Mouse (Mus musculus): ENCODE data around the gene Il12b.

Gene Il12b

GRCm38 (mm10) chr11:44399763-44400162 is at the start of gene Il12b:
Gene Il12b, plus strand, starts transcription at chr11:44400063.
- peak; percentile 29 for DNase-seq (ENCODE audit: low read depth, low spot score)

DNA sequence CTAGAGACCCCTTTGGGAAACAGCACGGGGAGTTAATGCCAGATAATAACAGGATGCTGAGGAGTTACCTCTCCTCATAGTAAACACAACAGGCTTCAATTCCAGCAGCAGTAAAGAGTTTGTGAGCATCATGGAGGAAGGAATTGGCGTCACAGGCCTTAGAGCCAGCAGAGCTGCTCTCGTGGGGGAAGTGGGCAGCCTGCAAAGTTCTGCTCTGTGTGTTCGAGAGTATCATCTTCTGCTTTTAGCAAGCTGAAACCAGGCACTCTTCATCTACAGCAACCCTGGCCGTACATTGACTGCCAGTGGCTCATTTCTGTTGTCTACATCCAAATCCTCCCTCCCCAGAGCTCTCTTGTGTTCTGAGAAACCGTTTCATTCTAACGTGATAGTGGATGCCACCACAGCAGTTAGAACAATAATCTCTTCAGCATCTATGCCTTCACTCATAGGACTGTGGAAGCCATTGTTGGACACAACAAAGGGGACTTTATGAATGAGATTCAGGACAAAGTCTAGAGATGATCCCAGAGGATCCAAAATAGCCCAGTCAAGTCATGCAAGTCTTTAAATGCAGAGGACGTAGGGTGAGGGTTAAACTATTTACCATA is 44.9 kb upstream of the Il12b start:
- DNase-seq (ENCODE audit: low read depth, low spot score): peak; percentile 86

DNA sequence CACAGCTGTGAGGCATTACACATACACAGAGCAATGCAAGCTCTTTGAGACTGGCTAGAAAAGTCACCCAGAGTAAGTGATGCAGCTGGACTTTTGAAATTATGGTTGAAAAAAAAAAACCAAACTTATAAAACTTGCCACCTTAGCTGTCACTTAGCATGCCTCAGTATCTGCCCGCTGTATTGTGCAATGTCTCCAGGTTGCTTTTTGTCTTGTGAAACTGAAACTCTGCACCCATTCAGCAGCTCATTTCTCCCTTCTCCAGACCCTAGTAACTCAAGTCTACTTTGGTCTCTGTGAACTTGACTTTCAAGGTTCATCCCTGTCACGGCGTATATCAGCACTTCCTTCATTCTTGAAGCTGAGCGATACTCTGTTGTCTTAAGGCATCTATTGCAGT is 43.7 kb upstream of the Il12b start:
- no peak for DNase-seq (ENCODE audit: low read depth, low spot score)

GRCm38 (mm10) chr11:44364536-44364935 is 35.3 kb upstream of the Il12b start:
- DNase-seq (ENCODE audit: low read depth, low spot score): no peak

DNA sequence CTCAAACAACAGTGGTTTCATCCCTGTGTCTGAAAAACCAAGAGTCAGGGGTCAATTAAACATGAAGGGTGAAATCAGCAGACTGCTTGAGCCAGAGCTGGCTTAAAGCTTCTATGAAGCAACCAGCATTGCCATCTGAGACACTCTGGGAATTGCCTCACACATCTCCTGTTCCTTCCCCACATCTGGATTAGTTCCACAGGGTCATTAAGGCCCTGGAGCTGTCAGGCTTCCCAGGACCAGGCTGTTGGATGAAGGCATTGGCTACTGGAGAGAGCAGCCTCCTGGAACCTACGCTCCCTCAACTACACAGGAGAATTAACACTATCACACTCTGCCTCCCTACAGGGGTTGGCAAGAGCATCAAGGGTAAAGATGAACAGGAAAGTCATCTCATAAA is 32.2 kb upstream of the Il12b start:
- DNase-seq (ENCODE audit: low read depth, low spot score): no peak

DNA sequence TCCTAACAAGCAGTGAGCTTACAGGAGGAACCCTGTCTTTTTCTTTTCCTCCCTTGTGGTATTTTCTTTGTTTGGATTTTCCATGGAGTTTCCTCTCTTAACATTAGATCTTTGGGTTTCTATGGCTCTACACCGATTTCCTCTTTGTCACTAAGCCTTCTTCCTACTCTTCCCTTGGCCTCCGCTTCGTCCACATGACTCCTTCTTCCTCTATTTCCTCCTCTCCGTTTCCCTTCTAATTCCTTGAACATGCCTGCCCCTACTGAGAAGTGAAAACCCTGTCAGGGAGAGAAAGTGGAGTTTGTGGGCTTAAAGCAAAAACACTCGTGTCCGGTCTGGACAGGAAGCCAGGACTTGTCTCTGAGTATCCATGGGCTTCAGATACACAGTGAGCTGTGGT is 27.0 kb upstream of the Il12b start:
- DNase-seq (ENCODE audit: low read depth, low spot score): no peak

DNA sequence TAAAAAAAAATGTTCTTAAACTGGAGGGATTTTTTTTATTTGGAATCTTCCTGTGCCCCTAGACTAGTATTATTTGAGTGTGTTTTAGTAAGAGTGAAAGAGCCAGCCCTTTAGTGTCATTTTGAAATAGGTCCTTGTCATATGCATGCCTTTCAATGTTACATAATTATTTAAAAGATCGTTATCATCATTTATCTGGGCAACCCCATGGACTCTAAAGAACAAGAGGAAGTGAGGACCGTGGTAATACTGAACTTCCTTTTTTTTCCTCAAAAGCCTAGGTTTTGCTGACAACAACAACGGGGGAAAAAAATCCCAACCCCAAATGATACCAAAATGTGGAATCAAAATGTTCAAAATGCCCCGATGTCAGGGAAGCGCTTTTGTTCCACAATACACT is 22.0 kb upstream of the Il12b start:
- DNase-seq (ENCODE audit: low read depth, low spot score): no peak

GRCm38 (mm10) chr11:44380432-44381051 is 19.3 kb upstream of the Il12b start:
- DNase-seq (ENCODE audit: low read depth, low spot score): no peak

DNA sequence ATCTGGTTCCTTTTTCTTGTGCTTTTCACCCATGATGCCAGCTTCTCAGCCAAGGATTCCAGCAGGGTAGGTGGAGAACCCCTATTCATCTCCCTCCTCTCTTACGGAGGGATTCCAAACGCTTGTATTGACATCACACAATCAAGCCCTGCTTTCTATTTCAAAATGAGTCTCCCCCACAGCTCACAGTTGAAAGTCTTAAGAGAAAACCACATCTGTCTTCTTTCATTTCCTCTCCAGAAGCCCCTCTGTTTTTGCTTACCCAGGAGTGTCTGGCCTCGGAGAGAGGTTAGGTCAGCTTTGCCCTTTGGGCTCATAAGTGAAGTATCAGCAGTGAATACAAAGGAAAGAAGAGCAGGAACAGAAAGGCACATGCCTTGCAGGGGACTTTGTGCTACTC is 17.7 kb upstream of the Il12b start:
- peak; percentile 16 for DNase-seq (ENCODE audit: low read depth, low spot score)

DNA sequence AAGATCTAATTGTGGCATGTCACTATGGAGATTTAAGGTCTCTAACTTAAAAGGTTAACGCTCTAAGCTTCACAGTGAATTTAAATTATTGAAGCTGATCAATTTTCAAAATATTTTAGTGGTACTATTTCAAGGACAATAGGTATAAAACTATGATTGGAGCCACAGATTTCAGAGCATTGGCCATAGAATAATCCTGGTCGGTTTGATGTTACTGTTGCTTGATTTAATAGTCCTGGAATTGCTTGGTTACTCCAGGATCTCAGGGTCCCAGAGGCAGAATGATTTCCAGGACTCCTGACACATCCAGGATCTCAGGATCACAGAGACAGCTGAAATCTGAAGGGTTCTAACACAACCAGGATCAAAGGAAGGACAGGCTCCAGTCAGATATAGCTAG is 12.8 kb upstream of the Il12b start:
- no peak for DNase-seq (ENCODE audit: low read depth, low spot score)

GRCm38 (mm10) chr11:44389993-44390701 is 9.7 kb upstream of the Il12b start:
- no peak for DNase-seq (ENCODE audit: low read depth, low spot score)

- DNase-seq (ENCODE audit: low read depth, low spot score): no peak
These were observed 6.6 kb upstream of the Il12b start for GRCm38 (mm10) chr11:44393101-44393810.

DNA sequence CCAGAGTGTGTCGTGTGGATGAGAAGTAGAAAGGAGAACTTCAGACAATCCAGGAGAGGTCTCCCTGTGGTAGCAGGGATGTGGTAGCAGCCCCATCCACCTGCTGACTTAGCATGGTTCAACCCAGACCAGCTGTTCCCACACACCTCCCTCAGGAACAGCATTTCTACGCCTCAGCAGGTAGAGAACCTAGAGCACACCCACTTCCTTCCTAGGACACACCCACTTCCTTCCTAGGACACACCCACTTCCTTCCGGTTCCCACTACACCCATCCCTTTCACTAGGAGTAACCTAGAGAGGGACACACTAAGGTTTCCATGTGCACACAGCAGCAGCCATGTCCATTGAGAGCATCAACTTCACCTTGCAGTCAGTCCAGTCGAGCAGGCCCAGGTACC is 4.5 kb upstream of the Il12b start:
- no peak for DNase-seq (ENCODE audit: low read depth, low spot score)

- DNase-seq (ENCODE audit: low read depth, low spot score): no peak
These were observed 2.3 kb upstream of the Il12b start for GRCm38 (mm10) chr11:44397551-44397950.

GRCm38 (mm10) chr11:44398356-44398755 is 1.5 kb upstream of the Il12b start:
- DNase-seq (ENCODE audit: low read depth, low spot score): no peak

DNA sequence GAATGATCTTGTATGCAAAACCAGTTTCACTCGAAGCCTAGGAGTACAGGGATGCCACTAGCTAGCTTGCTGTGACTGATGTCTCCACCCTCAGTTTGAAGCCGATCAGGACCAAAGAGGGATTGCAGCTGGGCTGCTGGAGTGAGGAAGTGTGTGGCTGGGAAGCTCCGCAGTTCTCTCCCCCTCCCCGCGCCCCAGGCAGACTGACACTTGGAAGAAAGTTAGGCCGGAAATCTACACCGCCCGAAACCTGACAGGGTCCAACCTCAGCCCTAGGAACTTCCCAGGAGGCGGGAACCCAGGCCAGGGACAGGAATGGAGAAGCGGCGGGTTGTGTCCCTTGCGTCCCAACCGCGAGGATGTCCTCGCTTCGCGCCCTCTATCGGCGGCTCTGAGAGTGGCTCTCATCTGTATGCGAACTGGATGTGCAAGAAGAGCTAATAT is 1.1 kb upstream of the Il12b start:
- DNase-seq (ENCODE audit: low read depth, low spot score): peak; percentile 78

DNA sequence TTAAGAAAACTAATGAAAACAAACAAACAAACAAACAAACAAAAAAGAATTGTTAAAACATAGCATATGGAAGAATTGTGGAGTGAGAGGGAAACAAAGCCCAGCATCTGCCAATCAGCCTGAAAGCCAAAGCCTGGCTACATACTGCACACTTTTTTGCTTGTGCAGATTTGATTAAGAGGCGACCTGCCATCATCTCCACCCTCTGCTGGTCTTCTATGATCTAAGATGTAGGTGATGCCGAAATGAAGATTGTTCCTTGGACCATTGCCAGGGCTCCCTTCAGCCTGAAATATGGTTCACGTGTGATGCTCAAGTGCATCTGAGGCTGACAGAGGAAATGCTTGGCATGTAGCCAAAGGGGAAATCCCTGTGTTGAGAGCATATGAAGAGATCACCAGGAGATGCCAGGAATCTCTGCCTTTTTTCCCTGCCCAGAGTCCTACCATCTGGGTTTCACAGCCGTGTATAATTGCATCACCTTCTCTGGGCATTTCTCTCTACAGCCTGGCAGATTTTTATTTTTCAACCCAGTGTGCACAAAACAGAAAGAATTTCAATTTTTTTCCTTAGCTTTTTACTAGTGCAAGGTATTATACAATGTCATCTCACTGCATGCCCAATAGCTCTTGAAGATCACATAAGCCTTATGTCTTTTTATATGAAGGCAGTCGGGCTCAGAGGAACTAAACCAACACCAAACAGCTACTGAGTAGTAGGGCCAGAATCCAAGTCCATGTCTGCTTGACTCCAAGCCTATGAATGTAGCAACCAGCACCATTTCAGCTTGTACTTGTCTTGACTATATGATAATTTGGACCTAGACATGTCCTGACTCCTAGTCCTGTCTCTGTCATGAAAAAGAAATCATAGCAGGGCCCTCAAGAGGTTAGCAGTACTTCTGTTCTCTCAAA is 2.0 kb downstream of the Il12b start:
- DNase-seq (ENCODE audit: low read depth, low spot score): peak; percentile 80

- no peak for DNase-seq (ENCODE audit: low read depth, low spot score)
These were observed 5.2 kb downstream of the Il12b start for GRCm38 (mm10) chr11:44405113-44405512.

DNA sequence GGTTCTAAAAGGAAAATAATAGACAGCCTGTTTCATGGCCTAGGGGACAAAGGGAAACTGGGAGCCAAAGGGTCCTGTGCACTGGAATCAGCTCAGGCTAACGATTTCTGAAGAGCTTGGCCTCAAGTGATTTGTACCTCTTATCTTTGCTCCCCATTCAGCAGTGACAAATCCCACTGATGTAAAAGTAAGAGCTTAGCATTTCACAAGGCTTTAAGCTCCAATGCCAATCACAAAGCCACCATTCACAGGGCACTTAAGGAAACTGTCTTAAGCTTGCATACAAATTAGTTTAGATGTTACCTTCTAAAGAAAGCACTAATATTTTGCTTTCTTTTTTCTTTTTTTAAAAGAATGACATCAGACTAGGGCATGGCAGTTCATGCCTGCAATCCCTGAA is 6.1 kb downstream of the Il12b start:
- DNase-seq (ENCODE audit: low read depth, low spot score): no peak

GRCm38 (mm10) chr11:44406457-44406856 is 6.6 kb downstream of the Il12b start:
- no peak for DNase-seq (ENCODE audit: low read depth, low spot score)

GRCm38 (mm10) chr11:44408626-44409025 is 8.8 kb downstream of the Il12b start:
- DNase-seq (ENCODE audit: low read depth, low spot score): no peak
